Mouse (Mus musculus) right cerebral cortex, postnatal 10 days (tissue): Measurements from ENCODE around the gene Arsj.
A peak's percentile ranks its signal among the peaks of the same experiment; 100 is the strongest.

Experiments
- DNase-seq, 2 experiments: peaks; one replicate each; pipeline ENCODE4 v3.0.0; 2021; ENCODE audit warnings: low spot score in 2 of 2

Gene Arsj

DNA sequence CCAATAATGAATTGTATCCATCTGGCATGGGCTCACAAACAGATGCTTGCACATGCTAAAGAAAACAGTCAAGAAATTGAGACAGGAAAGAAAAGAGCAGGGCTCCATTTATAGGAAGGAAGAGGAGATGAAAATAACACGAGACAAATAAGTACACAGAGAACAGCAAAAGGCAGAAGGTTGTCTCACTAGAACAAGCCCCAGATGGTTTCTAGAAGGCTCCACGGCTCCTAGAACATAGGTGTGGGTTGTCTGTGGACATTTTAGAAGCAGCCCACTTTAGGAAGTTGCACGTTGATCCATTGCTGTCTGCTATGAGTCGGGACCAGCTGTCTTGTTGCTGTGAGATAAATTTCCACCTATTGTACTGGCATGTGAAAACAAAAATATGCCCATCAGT, 37.2 kb downstream of the Arsj start:
- peak; percentile 24 to 37 for DNase-seq

DNA sequence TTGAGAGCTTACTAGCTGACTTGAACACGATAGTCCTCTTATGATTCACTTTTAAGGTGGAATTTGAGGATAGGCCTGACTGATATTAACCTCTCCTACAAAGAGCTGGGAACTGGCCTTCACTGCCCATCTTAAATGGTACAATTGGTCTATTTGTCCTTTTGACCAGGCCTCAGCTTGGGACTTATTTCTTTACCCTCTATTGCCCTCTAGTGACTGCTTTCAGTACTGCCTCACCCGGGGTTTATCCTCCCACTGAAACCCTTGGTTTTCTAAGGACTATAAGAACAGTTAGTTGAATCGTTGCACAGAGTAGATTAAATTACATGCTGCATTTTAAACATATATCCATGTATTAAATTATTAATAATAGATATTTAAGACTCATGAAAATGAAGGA, 39.4 kb downstream of the Arsj start:
- peak; percentile 42 to 60 for DNase-seq

DNA sequence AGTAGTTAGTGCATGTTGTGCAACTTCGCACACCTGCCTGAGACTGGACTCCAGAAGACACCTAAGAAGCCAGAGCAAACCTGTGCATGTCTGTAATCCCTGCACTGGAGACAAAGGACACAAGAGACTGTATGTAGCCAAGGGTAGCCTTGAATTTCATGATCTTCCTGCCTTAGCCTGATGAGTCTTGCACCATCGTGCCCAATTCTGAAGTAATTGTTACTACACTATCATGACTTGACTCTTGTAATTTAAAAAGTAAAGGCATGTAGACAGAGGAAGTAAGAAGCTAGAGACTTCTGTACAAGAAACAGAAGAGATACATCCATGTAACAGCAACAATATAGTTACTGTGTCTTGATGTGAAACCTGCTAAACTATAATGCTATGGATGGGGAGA, 40.7 kb downstream of the Arsj start:
- DNase-seq, result no peak

DNA sequence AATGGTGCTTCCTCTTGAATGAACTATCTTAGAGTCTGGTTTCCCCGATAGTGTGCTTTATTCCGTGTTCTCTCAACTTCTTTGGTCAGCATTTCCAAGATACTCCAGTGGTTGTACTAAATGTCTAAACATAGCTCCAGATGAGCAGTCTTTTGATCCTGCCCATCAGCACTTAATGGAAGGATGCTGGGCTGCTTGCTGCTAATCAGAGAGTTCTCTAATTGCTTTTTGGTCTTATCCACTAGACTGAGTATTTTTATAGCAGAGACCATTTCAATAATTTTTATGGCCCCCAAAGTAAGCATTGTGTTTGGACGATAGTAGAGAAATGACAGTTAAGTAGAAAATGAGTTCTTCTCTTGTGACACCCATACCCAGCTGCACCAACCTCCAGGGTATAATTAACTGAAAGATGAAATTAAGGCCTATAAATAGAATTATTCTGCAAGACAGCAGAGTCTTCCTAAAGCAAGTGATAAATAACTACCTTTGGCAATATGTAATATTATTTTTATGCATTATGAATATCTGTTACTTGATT, 67.1 kb downstream of the Arsj start:
- no peak for DNase-seq

DNA sequence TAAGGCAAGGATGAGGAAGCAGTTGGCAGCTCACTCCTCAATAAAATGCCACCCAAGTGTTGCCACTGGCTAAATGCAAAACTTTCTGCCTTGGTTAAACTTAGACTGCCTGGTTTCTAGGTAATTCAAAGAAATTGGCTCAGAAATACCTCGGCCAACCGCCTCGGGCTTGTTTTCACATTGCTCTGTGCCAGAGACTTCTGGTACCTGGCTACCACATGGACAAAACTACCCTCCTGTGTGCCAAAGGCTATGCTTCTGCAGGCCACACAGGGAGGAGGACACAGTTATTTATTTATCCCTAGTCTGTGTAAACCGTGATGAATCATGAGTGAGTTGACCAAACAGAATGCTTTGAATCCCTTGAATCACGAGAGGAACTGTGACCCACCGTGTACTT, 75.8 kb downstream of the Arsj start:
- no peak for DNase-seq

DNA sequence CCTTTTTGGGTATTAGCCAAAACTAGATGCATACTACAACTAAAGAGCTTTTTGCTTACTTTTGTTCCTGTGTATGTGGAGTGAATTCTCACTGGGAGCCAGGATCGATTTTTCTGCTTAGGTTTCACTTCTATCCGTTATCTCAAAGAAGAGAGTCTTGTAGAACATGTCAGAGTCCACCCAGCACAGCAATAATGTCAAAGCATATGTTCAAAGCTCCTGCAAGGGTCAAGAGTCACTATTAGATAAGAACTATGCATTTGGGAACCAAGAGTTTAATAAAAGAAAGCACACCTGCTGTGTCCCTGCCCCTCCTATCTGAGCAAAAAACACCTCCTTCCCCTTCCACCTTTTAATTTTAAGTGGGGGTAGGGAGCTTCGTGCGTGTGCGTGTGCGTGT, 85.6 kb downstream of the Arsj start:
- DNase-seq, result no peak

DNA sequence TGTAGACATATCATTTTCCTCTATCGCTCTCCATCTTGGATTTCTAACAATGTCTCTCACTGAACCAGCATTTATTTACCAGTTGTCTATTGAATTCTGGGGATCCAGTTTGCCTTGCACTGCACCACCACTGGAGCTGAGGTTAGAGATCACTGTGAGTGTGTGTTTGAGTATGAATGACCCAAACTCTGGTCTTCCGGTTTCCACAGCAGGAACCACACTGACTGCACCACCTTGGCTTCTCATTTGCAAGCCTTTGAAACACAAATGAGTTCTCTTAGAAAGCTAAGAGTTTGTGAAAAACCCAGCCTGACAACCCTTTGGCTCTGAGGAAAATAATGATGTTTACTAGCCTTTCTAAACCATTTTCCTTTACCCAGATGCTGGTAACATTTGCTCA, 86.0 kb downstream of the Arsj start:
- DNase-seq, result no peak

DNA sequence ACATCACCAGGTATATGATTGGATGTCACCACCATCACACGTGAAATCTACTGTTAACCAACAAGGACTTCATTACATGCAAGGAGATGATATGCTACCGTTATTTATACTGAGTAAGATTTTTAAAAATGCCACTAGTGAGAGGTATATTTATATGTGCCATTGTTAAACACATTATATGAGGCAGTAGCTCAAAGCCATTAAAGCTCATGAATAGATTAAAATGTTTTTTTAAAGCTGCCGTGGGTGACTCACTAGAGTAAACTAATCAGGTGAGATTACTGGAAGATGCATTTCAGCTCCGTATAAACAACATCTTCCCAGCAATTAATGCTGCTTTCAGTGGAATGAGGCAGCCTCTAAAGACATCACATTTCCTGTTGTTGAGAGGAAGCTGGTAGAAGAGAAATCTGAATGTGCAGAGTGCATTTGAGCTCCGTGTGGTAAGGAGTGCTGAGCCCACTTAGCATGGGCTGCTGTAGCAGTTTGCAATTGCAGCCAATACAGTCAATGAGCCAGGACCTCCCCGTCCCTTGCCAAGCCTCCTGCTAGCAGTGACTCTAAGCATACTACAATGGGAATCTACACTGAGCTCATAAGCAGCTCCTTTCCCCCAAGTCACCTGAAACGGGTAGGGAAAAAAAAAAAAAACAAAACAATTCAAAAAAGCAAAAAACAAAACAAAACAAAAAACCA, 92.5 kb downstream of the Arsj start:
- DNase-seq, result peak; percentile 33 to 40

DNA sequence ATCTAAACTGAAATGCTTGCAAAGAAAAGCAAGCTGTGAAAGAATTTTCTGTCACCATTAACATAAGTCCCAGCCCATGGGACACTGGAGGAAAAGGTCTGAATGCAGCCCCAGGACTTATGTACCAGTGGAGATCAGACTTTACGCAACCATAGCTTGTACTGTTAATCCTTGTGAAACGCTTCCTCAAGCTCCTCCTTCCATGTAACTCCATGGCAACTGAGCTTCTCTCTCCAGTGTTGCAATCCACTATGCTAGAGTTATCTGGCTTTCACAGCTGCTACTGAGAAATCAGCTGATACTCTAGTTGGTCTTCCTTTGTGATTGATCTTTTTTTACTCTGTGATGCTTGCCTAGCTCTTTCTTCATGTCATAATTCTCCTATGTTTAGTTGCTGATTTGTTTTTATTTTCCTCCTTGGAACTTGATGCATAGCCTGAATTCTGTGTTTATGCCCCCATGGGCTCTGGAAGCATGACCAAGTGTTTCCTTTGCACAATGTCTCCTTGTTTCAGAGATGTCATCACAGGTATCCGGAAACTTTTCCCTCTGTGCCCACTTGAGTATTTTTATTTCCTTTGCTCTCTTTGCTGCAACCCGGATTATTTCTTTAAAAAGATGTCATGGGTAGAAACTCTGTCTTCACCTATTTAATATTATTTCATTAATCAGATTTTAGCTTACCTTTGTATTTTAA, 99.8 kb downstream of the Arsj start:
- peak in 1 of 2 experiments; percentile 33 for DNase-seq

DNA sequence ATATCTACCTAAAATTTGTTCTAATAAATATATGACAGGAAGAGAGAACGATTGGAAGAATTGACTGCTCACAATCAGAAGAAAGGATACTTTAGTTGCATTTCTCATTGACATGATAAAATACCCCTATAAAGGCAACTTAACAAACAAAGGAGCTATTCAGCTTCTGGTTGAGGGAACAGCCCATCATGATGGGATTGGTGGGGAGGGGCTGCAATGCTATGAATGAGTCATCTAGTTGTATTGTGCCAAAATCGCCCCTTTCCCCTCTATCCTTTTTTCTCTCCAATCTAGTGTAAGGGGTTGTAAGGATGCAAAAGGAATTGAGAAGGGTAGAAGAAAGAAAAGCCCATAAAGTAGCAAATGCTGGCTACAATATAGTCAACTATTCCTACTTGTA, 100.8 kb downstream of the Arsj start:
- no peak for DNase-seq
